ENCODE assay signal across 15 mouse cellular contexts in genomic region chr5:31827896-31828295, GRCm38 (mm10).
A peak's percentile ranks its signal among the peaks of the same experiment; 100 is the strongest.
DNase-seq lines count a peak whose midpoint lies in the region.
"Had no signal": no experiment of that assay in that cellular context is flagged by ENCODE, and none has a peak within 500 bp of the region (broad histone marks: within the 10 kb centered on the region; RNA-seq: fewer than 3 reads in every experiment).

No protein-coding gene starts in this region.

- peak; percentile 52 to 83 for DNase-seq in adrenal gland, adult (ENCODE audit: inconsistent age in 2 of 2, low spot score in 1 of 2)
- DNase-seq in adrenal gland, postnatal 25 days = no peak
- peak; percentile 32 for DNase-seq in adrenal gland, postnatal 10 days
- DNase-seq in adrenal gland, adult 2 months = no peak
- DNase-seq in heart, adult 11 months = peak; percentile 61
- no peak for DNase-seq in heart, adult 18-20 months
- DNase-seq in adrenal gland, postnatal 36 days = peak; percentile 30 to 48
- DNase-seq: B cell, adult 2 months; cerebellum, adult 11 months; cerebellum, adult 18-20 months; cerebellum, adult 8-10 months; cerebellum, adult 9-11 months; cerebellum, postnatal 14 days; cerebellum, postnatal 36 days; embryo, embryonic 11 days had no signal

Comparison
In these comparisons a context has a peak if more than half of its experiments do, and no peak if none do; other contexts are left out.
1. DNase-seq: peak in adrenal gland, adult (2 of 2), adrenal gland, postnatal 10 days (single experiment), heart, adult 11 months (single experiment) and adrenal gland, postnatal 36 days (2 of 2); none in adrenal gland, postnatal 25 days (single experiment), adrenal gland, adult 2 months (single experiment) and heart, adult 18-20 months (0 of 2).